Mouse (Mus musculus) heart, postnatal 14 days (tissue): Measurements from ENCODE around the gene Aff3. TPM values are rescaled to one million over a fixed set of nuclear protein-coding genes. Genes with fewer than 3 reads are reported as not detected.

ENCODE experiments used
- DNase-seq, 2 experiments: peaks; one replicate each; pipeline ENCODE4 v3.0.0; 2021 to 2022
- intact Hi-C: fragments of 180-260 bp; cut with DNase I; formaldehyde crosslinking; loops from one replicate; pipeline ENCODE4 v1.15.1; 2025
- total RNA-seq, 2 experiments: library from RNA; stranded (reverse); gene quantifications; 2 replicates each; pipeline ENCODE4 v1.2.3; 2021

Gene Aff3
- total RNA-seq, 2 experiments from 2014 or later = 4.4 to 5.8 TPM

DNA sequence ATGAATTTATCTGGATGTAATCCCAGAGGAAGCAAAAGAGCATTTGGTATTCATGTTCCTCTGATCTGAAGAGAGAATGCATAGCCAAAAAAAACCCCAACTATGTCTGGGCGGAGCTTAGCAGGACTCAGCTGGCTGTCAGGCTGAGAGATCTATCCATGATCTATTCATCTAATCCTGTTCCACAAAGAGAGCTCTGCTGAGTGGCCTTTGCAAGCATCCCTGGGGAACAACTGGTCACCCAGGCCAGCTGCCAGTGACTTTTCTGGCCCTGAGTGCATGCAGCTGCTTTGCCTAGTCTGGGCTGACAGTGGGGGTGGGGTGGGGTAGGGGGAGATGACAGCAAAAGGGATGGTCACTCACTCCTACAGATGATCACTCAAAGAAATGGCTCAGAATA lies 442.6 kb downstream of the Aff3 start:
- intact Hi-C loops = no loop called here
- peak; percentile 41 to 61 for DNase-seq

DNA sequence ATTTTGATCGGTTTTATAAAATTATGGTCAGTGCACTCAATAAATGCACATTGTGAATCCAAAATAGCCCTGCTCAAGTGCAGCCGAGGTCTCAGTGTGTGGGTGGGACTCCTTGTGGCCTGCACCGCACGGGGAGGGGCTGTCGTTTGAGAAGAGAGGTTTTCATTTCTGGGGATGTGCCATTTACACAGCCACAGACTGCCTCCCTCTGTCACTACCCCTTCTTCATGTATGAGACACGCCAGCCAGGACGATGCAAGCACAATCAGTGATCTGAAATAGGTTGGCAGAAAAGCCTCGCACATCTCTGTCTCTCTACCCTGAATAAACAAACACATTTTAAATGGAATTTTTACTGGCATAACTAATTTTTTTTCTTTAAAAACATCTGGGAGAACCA lies 443.3 kb downstream of the Aff3 start:
- peak in 1 of 2 experiments; percentile 21 for DNase-seq
- intact Hi-C loops = no loop called here

DNA sequence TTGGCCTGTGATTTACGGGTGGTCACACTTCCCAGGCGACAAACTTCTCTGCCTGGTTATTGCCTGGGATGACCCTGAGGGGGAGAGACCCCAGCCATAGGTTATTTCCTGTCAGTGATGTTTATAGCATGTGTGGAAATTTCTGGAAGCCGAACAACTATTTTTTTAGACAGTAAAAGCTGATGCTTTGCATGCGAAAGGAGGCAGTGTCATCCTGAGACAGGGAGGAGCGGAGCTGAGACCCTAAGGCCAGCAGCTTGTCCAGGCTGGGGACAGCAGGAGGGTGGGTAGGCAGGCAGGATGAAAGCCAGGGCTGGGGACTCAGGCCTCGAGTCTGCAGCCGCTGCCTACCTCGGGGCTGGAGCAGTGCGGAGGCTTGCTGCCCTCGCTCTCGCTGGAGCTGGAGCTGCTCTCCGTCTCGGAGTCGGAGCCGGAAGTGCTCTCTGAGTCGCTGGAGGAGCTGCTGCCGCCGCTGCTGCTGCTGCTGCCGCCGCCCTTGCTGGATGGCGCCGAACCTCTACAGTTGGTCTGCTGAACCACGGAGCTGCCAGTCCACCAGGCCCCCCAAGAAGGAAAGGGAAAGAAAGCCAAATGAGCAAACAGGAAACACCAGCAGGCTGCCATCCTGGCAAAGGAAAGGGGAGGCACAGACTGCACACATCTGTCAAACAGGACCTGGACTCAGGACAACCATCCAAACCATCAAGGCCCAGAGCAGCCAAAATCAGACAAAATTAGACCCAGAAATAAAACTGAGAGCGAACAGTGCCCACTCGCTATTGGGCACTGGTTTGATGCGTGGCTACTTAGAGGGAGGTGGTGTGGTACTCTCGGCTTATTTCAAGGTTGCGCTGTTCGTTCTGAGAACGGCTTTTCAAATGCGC lies 446.6 kb downstream of the Aff3 start:
- peak in 1 of 2 experiments; percentile 33 for DNase-seq
- intact Hi-C loops = no loop called here

DNA sequence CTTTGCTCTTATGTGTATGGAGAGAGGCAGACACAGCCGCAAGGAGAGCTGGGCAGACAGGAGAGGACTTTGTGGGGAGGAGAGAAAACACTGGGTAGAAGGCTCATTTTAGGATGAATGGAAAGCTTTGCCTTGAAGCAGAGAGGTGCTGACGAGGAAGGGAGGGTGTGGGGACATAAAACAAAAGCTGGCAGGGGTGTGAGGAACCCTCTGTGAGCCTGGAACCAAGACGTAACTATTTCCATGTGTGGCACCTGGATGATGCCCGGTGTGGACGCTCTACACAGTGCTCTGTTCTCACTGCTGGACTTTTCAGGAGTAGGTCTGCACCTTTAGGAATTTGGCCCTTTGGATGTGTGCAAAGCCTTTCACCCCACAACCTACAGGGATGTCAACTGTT lies 447.7 kb downstream of the Aff3 start:
- intact Hi-C loops = no loop called here
- no peak for DNase-seq

DNA sequence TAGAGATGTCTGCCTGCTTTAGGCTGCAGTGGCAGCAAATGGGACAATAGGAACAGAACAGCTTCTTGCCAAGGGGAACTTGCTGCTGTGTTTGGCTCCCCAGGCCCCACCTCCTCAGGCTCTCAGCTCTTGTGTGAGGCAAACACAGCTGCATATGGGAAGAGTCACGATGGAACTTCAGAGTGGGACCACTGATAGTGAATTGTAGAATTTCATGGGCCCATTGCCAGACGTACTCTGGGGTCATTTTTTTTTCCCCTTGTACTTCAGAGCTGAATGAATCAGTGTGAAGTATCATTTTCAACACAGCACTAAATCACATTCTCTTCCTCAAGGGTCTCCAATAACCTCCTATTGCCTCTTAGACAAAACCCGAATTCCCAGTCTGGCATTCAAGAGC lies 451.4 kb downstream of the Aff3 start:
- no peak for DNase-seq
- intact Hi-C loops = no loop called here

DNA sequence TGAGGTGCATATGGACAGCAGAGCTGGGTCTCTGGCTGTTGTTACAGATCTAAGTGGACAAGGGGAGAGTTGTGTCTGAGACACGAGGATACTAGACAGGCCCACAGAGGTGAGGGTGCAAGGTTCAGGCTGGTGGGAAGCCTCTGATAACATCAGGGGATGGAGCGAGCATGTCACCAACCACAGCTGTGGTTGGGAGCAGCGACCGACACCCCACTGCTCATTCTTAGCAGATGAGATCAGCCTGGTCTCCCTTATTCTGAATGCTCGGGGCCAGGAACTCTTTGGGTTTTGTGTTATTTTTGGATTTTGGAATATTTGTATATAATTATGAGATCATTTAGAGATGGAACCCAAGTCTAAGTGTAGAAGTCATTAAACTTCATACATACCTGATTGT lies 452.4 kb downstream of the Aff3 start:
- intact Hi-C loops = no loop called here
- DNase-seq = no peak

DNA sequence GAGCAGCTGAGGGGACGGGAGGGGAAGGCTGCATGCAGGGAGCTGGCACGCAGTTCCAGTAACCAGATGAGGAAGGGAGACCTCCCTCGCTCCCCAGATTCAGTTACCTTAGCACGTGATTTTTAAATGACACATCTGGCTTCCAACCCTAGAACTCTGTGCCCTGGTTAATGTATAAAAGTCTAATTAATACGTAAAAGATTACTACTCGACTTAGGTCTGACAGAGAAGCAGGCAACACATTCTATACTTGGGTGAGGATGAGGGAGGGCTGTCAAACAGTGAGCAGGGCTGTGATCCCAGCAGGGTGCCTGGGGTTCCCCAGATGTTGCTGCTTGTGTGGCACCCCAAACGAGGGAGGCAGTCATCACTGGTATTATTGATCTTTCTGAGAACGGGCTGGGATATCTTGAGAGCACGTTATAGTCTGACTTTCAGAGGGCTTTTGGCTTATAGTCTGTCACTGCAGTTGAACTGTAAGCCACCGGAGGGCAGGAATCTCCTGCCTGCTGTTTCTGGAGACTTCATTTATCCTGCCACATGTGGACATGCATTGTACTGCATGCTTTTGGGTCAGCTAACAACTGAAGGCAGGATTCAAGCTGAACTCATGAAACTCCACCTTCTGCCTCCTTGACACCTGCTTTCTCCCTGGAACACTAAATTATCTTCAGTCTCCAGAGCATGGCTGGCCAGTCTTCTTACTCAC lies 462.1 kb downstream of the Aff3 start:
- intact Hi-C loops = no loop called here
- DNase-seq = peak; percentile 22 to 49

DNA sequence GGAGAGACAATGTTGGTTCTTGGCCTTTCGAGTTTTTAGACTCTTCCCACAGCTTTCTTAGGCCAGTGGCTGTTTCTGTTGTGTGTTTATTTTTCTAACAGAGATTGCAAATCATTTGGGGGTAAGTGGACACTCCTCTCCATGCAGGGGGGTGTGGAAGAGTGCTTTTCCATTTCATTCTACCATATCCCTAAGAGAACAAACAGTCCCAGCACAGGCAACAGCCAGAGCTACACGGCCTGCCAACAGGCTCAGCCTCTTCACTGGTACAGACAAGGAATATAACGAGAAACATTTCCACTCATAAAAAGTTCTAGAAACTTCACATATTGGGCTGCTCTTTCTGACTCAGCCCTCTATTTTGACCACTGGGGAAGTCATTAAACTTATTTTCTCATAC lies 463.0 kb downstream of the Aff3 start:
- no peak for DNase-seq
- intact Hi-C loops = no loop called here

DNA sequence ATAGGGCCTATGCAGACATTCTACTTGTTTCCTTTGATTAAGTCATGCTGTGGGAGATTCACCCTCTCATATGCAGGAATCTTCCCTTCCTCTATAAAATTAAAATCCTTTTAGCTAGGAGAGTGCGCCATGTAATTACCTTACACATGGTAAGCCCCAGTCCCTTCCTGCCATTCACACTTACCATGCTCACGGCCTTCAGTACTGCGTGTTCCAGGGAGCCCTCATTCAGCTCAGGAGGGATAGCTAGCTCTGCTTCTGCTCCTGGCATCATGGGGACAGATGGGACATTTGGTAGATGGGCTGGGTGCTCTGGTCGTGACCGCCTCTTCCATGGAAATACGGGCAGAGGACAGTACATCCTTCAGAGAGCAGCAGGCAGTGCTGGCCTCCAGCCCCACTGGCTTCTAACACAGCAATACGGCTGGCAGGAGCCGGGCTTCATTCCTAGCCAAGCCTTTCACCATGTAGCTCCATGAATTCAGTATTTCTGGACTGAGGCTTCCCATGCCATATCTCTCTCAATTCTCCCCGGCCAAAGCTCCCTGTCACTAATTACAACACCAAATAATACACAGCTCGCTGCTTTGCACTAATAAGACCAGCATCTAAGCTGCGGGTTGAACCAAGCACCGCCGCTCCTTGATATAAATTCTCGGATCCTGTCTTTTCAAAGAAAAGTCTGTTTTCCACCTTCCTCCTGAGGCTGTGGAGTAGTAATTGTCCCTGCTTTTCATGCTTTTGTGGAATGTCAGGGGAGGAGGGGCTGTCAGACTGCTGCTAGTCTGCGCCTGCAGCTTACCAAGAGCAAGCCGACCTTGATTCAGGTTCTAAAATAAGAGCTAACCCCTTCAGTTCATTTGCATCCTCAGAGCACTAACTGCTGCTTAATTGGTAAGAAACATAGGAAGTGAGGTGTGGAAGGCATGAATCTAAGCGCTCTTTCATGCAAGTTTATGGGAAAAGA lies 464.8 kb downstream of the Aff3 start:
- intact Hi-C loops = no loop called here
- peak; percentile 35 to 59 for DNase-seq

DNA sequence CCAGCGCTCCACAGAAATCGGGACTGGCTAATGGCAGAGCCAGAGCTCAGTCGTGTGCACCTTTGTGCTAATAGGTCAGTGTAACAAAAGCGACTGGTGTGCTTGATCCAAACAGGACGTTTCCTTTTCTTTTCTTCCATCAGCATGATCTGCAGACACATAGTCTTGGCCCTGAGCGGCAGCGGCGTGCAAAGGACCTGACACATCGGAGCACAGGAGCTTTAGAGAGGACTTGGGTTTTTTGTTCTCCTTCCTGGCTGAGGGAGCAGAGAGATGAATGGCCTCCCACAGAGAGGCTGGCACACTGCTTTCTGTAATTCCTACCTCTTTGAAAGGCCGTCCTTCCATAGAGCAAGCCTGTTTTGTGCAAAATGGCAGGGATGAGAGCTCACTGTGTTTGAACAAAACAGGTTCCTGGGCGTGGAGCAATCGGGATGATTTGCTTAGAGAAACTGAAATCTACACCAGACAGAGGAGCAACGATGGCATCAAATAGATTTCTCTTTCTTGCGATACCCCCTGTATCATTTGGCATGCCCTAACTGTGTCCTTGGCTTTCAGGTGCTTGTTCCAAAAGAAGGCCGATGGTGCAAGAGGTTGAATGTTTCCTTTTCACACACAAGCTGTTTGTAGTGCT lies 466.2 kb downstream of the Aff3 start:
- DNase-seq = no peak
- intact Hi-C loops = no loop called here

DNA sequence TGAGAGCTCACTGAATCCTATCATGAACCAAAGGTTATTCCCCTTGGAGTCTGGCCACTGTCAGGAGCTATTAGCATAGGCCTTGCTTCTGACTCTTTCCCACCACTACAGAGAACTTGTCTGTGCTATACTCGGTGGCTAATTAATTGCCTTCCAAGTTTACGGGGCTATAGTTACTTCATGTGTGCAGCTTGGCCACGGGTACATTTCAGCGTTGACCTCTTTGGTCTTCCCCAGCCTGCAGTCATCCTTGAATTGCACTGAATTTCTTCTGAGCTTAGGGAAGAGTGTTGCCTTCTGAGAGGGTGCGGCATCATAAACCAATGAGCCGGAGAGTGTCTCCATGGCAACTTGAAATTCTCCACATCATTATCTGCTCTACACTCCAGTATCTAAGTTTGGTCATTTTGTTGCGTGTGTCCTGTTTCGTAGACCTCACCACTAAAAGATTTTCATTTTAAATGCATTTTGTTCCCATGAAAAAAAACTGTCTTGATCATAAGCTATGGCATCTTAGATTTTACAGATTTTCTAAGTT lies 467.5 kb downstream of the Aff3 start:
- intact Hi-C loops = no loop called here

DNA sequence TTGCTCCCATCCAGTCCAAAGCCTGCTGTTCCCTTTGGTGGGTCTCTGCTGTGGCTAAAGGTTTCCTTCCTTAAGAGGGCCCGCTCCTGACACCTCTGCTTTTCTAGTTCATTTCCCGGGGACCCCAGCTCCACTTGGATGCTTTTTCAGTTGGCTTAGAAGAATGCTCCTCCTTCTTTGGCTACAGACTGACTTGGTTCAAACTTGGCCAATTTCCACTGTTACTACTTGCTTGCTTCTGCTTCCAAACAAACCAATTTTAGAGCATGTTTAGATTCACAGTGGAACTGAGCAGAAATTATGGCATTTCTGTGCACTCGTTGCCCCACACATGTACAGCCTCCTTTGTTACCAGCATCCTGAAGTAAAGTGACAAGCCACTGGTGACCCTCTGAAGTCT lies 469.0 kb downstream of the Aff3 start:
- no peak for DNase-seq
- intact Hi-C loops = no loop called here

More for the DNA sequence above, 467.5 kb downstream of the Aff3 start:
- DNase-seq = no peak

DNA sequence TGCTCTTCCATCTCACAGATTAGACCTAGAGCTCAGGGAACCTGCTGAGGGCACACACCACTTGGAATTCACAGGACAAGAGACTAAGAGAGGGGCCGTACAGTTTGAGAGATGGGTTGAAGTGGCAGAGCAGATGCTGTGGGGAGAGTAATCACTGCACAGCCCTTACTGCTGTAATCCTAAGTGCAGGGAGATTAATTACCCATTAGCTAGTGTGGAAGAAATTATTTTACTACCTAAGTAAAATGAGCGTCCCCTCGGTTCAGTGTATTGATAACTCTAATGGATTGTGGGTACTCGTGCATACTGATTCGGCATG lies 478.6 kb downstream of the Aff3 start:
- intact Hi-C loops = loop anchor here (5.0 to 10.0 kb wide), 3 partner anchors 121 to 669 kb away; no protein-coding TSS in a partner anchor
- DNase-seq = no peak

DNA sequence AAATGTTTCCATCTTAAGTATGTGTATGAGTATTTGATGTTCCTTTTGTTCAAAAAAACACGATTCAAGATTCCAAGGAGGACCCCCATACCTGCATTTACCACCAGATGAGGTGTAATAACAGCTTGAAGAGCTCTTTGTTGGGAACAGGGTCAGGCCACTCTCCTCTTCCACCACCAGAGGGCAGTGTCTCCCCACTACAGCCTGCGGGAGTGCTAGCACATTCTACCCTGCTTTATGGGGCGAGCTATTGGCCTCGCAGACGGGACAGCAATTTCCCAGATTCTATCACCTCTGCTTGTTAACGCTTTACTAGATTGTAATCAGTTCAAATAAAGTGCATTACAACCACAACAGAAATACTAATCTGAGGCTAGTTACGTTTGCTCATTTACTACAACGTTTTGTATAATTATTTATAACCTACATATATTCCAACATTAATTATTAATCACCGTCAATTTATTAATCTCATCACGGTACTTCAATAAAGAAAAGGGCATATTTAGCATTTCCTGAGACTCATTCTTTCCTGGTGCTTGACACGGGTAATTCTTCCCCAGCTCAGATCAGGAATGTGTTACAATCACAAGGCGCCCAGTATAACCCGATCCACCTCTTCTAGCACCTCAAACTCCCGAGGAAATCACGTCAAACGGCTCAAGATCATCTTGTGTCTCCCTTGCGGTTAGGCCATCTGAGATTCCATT lies 479.1 kb downstream of the Aff3 start:
- intact Hi-C loops = loop anchor here (1.0 to 10.0 kb wide), 5 partner anchors 122 to 669 kb away; no protein-coding TSS in a partner anchor
- DNase-seq = peak; percentile 79 to 88

DNA sequence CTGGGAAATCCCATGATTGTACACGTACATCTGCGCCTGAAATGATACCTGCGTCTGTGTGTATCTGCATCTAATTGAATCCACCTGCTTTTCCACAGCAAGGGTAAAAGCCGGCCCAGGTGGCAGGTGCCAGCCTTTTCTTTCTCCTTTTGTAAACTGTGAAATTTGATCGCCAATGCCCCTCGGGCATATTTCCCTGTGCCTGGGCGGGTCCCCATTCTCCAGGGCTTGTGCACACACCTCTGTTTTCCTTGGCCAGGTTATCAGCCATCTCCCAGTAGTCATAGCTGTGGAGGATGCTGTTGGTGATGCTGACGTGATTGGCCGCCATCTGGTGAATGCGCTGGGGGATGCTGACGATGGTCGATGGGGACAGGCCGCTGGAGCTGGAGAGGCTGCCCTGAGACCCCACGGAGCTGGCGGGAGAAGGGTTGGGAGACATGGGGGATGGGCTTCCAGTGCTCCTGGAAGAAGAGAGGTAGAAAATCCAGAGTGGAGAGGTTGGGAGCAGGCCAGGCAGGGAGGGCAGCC lies 483.7 kb downstream of the Aff3 start:
- no peak for DNase-seq
- intact Hi-C loops = loop anchor here (10.0 kb wide), 1 partner anchor 674 kb away; no protein-coding TSS in a partner anchor

DNA sequence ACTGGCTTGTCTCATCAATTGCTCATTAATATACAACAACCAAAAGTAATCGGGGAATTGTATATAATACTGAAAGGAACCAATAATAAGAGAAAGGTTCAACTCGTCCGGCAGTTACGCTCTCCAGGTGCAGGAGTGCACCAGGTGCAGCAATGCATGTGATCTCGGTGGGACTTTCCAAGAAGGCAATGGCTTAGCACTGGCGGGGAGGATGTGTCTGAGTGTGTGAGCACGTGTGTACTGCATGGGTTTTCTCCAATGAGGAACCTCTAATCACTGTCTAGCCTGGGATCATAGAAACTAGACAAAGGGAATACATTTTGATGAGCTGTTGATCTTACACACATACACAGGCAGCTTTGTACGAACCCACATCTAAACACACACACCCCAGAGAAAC lies 485.8 kb downstream of the Aff3 start:
- intact Hi-C loops = no loop called here
- no peak for DNase-seq

DNA sequence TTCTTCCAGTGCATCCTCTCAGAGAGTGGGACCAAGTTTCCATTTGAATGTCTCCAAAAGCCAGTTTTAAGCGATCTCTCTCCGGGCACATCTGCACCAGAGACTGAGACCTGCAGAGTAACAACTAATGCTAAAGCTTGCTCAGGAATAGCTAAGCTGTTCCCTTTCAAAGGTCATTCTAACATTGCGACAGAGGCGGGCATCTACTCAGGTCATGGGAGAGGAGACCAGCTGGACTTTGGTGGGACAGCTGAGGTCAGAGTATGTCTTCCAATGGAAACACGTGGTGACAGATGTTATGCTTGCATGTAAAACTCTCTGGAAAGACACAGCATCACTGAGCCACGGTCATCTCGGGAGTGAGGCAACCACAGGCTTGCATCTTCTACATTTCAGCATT lies 488.7 kb downstream of the Aff3 start:
- intact Hi-C loops = no loop called here

DNA sequence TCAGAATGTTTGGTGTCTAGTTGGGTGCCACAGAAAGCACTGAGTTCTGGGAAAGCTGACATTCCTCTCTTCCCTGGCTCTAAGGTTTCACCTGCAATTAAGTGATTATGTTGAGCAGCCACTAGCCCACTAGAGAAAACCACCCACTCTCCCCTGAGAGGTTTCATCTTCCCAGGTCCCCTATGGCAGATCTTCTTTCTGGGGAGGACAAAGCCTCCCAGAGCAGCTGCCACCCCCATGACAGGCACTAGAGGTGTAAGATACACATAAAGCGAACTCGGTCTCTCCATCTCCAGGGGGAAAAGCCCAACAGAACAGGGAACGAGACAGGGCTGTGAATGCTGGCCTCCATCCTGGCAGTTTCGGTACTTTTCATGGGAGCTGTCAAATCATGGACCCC lies 492.9 kb downstream of the Aff3 start:
- intact Hi-C loops = no loop called here
- DNase-seq = no peak

More for the DNA sequence above, 488.7 kb downstream of the Aff3 start:
- DNase-seq = no peak

DNA sequence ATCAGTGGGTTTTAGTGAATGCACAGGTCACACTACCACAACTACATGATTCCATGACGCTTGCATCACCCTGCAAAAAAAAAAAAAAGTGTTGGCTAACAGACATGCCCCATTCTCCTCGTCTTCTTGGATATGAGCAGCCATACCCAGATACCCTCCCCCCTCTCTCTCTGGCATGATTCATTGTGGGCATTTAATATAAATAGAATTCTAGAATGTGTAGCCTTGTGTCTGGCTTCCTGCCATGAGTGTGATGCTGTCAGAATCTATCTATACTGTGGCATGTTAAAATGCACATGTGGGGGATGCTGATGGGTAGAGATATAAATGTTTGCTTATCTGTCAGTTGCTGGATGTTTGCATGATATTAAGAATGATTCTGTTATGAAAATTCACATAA lies 499.1 kb downstream of the Aff3 start:
- intact Hi-C loops = no loop called here
- DNase-seq = no peak
